Mouse (Mus musculus) lung, postnatal 0 days (tissue): ENCODE data around the gene Gm28036. TPM values are rescaled to one million over a fixed set of nuclear protein-coding genes. Genes with fewer than 3 reads are reported as not detected.

Experiments used
- ATAC-seq: fragments of 200-750 bp; cut with Nextera tagmentation; 2 replicates; pipeline ENCODE4 v1.8.0; 2017; ENCODE audit warnings: moderate library complexity
- DNase-seq: peaks from one replicate; pipeline ENCODE4 v3.0.0-alpha.2; 2016; ENCODE audit warnings: low spot score
- H3K27ac ChIP-seq: fragments of 300-500 bp; sonication (generic); 2 replicates; pipeline ENCODE4 v1.5.1; 2014; ENCODE audit warnings: antibody characterized with exemption, mild to moderate bottlenecking, low read length, mixed read lengths
- H3K27me3 ChIP-seq: fragments of 300-500 bp; sonication (generic); replicated peaks from 2 replicates; pipeline ENCODE4 v1.6.1; 2014; ENCODE audit warnings: low read length, mixed read lengths; ENCODE audit not compliant: insufficient read depth
- H3K36me3 ChIP-seq: fragments of 300-500 bp; sonication (generic); 2 replicates; pipeline ENCODE4 v1.6.1; 2014; ENCODE audit warnings: low read length, mixed read lengths; ENCODE audit not compliant: insufficient read depth
- H3K4me1 ChIP-seq: fragments of 300-500 bp; sonication (generic); 2 replicates; pipeline ENCODE4 v1.6.1; 2014; ENCODE audit warnings: antibody characterized with exemption, low read depth, low read length, mixed read lengths; ENCODE audit not compliant: insufficient read depth
- H3K4me2 ChIP-seq: fragments of 300-500 bp; sonication (generic); replicated peaks from 2 replicates; pipeline ENCODE4 v1.6.1; 2014; ENCODE audit warnings: low read depth, mild to moderate bottlenecking, low read length, moderate library complexity, mixed read lengths
- H3K4me3 ChIP-seq: fragments of 300-500 bp; sonication (generic); 2 replicates; pipeline ENCODE4 v1.5.1; 2014; ENCODE audit warnings: low read depth, low read length
- H3K9ac ChIP-seq: fragments of 300-500 bp; sonication (generic); replicated peaks from 2 replicates; pipeline ENCODE4 v1.6.1; 2014; ENCODE audit warnings: low read depth, mild to moderate bottlenecking
- H3K9me3 ChIP-seq: fragments of 300-500 bp; sonication (generic); 2 replicates; pipeline ENCODE4 v1.6.1; 2016; ENCODE audit warnings: low read length, mixed read lengths
- CTCF ChIP-seq: IDR thresholded peaks from 2 replicates; pipeline ENCODE4 v1.5.1; 2016; ENCODE audit warnings: antibody characterized with exemption, mild to moderate bottlenecking
- EP300 ChIP-seq: IDR thresholded peaks from 2 replicates; pipeline ENCODE4 v1.6.1; 2016; ENCODE audit warnings: antibody characterized with exemption, mild to moderate bottlenecking, control low read depth
- WGBS: fragments of 180-500 bp; shearing (Covaris S2); extraction: QIAGEN DNeasy Blood & Tissue Kit; methylation state at CpG from one replicate; pipeline ENCODE4 v1.1.7; 2014; 5-methylcytosine and 5-hydroxymethylcytosine counted together
- polyA plus RNA-seq: library from polyadenylated mRNA; unstranded; fragments of >200 nt; fragmentation: Nextera tagmentation; extraction: Ambion mirVana; gene quantifications from 2 replicates; pipeline ENCODE4 v1.2.1, GENCODE M21; 2015

Gm28036 gene
- 5.2 and 5.6 TPM in 2 replicates for polyA plus RNA-seq

GRCm38 (mm10) chr2:156126992-156127391 lies at the start of gene Gm28036:
Gene Gm28036 (minus strand): TSS chr2:156127092.
- Histone ChIP-seq H3K4me1 (no peaks in the 10 kb centered on the region), H3K27ac (no peak within 1 kb of the TSS), H3K36me3 (peaks cover 15% of the 10 kb centered on the region; the same call in 1 of the 2 replicates), H3K9me3 (no peaks in the 10 kb centered on the region), H3K4me3 (no peak within 1 kb of the TSS), H3K4me2 (no peak within 1 kb of the TSS), H3K27me3 (no peaks in the 10 kb centered on the region), H3K9ac (no peak within 1 kb of the TSS)
- ATAC-seq = no peak
- TF ChIP-seq EP300 (no peak), CTCF (no peak)
- DNase-seq = no peak
- WGBS = 93% methylated on average over 5 of the region's 5 CpGs

- no peak for DNase-seq
- no peak overlapping the region for H3K4me2 ChIP-seq
- no peak for ATAC-seq
- no peak overlapping the region for H3K4me3 ChIP-seq
- H3K36me3 ChIP-seq = peaks cover 47% of the 10 kb centered on the region; the same call in 1 of the 2 replicates
- no peaks in the 10 kb centered on the region for H3K9me3 ChIP-seq
- WGBS = 89% methylated on average over 5 of the region's 5 CpGs
- H3K27me3 ChIP-seq = no peaks in the 10 kb centered on the region
- no peak overlapping the region for H3K9ac ChIP-seq
- H3K4me1 ChIP-seq = no peaks in the 10 kb centered on the region
- H3K27ac ChIP-seq = no peak overlapping the region
- TF ChIP-seq EP300 (no peak), CTCF (no peak)
Measured at GRCm38 (mm10) chr2:156166557-156166956, 39.7 kb upstream of the Gm28036 start.

- Histone ChIP-seq H3K4me3 (no peak overlapping the region), H3K4me1 (no peaks in the 10 kb centered on the region), H3K27ac (no peak overlapping the region), H3K9ac (no peak overlapping the region), H3K36me3 (peaks cover 51% of the 10 kb centered on the region), H3K9me3 (no peaks in the 10 kb centered on the region), H3K27me3 (no peaks in the 10 kb centered on the region), H3K4me2 (no peak overlapping the region)
- no peak for DNase-seq
- 91% methylated on average over 1 of the region's 1 CpGs for WGBS
- TF ChIP-seq EP300 (no peak), CTCF (no peak)
- no peak for ATAC-seq
Measured at GRCm38 (mm10) chr2:156165478-156165877, 38.6 kb upstream of the Gm28036 start.

- Histone ChIP-seq H3K9me3 (no peaks in the 10 kb centered on the region), H3K4me3 (no peak overlapping the region), H3K27me3 (no peaks in the 10 kb centered on the region), H3K27ac (no peak overlapping the region), H3K4me2 (no peak overlapping the region), H3K9ac (no peak overlapping the region), H3K4me1 (no peaks in the 10 kb centered on the region), H3K36me3 (peaks cover 33% of the 10 kb centered on the region)
- ATAC-seq (no peak), DNase-seq (no peak)
- TF ChIP-seq CTCF = peak; percentile 36
- no peak for TF ChIP-seq EP300
Measured at GRCm38 (mm10) chr2:156151538-156151937, 24.6 kb upstream of the Gm28036 start.

- no peak overlapping the region for H3K4me2 ChIP-seq
- DNase-seq (peak; percentile 9), ATAC-seq (no peak)
- TF ChIP-seq EP300 (no peak), CTCF (no peak)
- 73% methylated on average over 3 of the region's 3 CpGs for WGBS
- H3K4me1 ChIP-seq = peaks cover 4% of the 10 kb centered on the region
- no peaks in the 10 kb centered on the region for H3K27me3 ChIP-seq
- no peak overlapping the region for H3K4me3 ChIP-seq
- no peak overlapping the region for H3K27ac ChIP-seq
- no peaks in the 10 kb centered on the region for H3K9me3 ChIP-seq
- no peak overlapping the region for H3K9ac ChIP-seq
- peaks cover 33% of the 10 kb centered on the region for H3K36me3 ChIP-seq
Measured at GRCm38 (mm10) chr2:156147316-156147915, 20.5 kb upstream of the Gm28036 start.

- peaks cover 33% of the 10 kb centered on the region for H3K36me3 ChIP-seq
- no peaks in the 10 kb centered on the region for H3K27me3 ChIP-seq
- DNase-seq (no peak), ATAC-seq (no peak)
- no peak overlapping the region for H3K9ac ChIP-seq
- H3K4me2 ChIP-seq = no peak overlapping the region
- H3K27ac ChIP-seq = no peak overlapping the region
- H3K9me3 ChIP-seq = no peaks in the 10 kb centered on the region
- TF ChIP-seq EP300 (no peak), CTCF (no peak)
- H3K4me1 ChIP-seq = peaks cover 4% of the 10 kb centered on the region
- WGBS = 61% methylated on average over 5 of the region's 5 CpGs
- H3K4me3 ChIP-seq = no peak overlapping the region
Measured at GRCm38 (mm10) chr2:156146272-156146989, 19.5 kb upstream of the Gm28036 start.
